Mouse (Mus musculus) forebrain, embryonic 13.5 days (tissue): ENCODE data around the gene Defb19. TPM values are rescaled to one million over a fixed set of nuclear protein-coding genes. Genes with fewer than 3 reads are reported as not detected.

ENCODE experiments used
- ATAC-seq: fragments of 200-750 bp; cut with Nextera tagmentation; 2 replicates; pipeline ENCODE4 v1.8.0; 2017
- H3K27ac ChIP-seq: fragments of 300-500 bp; sonication (generic); 2 replicates; pipeline ENCODE4 v1.5.1; 2015; ENCODE audit warnings: inconsistent platforms, mild to moderate bottlenecking, moderate library complexity
- H3K27me3 ChIP-seq: fragments of 300-500 bp; sonication (generic); 2 replicates; pipeline ENCODE4 v1.6.1; 2015; ENCODE audit warnings: mild to moderate bottlenecking, inconsistent platforms
- H3K36me3 ChIP-seq: fragments of 300-500 bp; sonication (generic); 2 replicates; pipeline ENCODE4 v1.6.1; 2015; ENCODE audit warnings: mild to moderate bottlenecking, inconsistent platforms; ENCODE audit not compliant: poor library complexity, severe bottlenecking
- H3K4me1 ChIP-seq: fragments of 300-500 bp; sonication (generic); 2 replicates; pipeline ENCODE4 v1.6.1; 2015; ENCODE audit warnings: inconsistent platforms
- H3K4me2 ChIP-seq: fragments of 300-500 bp; sonication (generic); 2 replicates; pipeline ENCODE4 v1.6.1; 2015; ENCODE audit warnings: inconsistent platforms, mild to moderate bottlenecking, moderate library complexity
- H3K4me3 ChIP-seq: fragments of 300-500 bp; sonication (generic); 2 replicates; pipeline ENCODE4 v1.5.1; 2015; ENCODE audit warnings: mild to moderate bottlenecking, inconsistent platforms
- H3K9ac ChIP-seq: fragments of 300-500 bp; sonication (generic); 2 replicates; pipeline ENCODE4 v1.6.1; 2015; ENCODE audit warnings: mild to moderate bottlenecking, inconsistent platforms
- H3K9me3 ChIP-seq: fragments of 300-500 bp; sonication (generic); replicated peaks from 2 replicates; pipeline ENCODE4 v1.6.1; 2016; ENCODE audit warnings: inconsistent platforms
- WGBS: fragments of 180-500 bp; shearing (Covaris S2); methylation state at CpG from one replicate; pipeline ENCODE4 v1.1.7; 2015; 5-methylcytosine and 5-hydroxymethylcytosine counted together
- polyA plus RNA-seq: library from polyadenylated mRNA; unstranded; fragments of >200 nt; fragmentation: Nextera tagmentation; extraction: Ambion mirVana; gene quantifications from 2 replicates; pipeline ENCODE4 v1.2.1, GENCODE M21; 2015

The Defb19 gene
- polyA plus RNA-seq, 1 experiment from 2014 or later = not detected

DNA sequence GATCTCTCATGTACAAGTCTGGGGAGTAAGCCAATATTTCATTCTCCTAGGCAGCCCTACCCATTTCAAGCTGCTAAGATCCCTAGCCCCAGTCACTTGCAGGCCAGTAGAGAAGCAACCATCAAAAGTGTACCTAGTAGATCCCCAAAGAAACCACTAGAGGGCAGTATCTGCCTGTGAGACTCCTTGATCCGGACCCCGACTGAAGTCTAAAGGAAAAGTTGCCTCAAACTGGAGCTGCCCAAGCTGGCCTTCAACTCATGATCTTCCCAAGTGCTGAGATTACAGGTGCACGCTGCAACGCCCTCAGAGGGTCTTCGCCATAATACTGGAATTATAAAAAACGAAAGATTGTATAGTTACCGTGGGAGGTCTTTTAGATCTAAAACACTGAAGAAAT is 35.5 kb upstream of the Defb19 start:
- no peaks in the 10 kb centered on the region for H3K9me3 ChIP-seq
- H3K9ac ChIP-seq = no peak overlapping the region
- no peaks in the 10 kb centered on the region for H3K36me3 ChIP-seq
- H3K4me1 ChIP-seq = no peaks in the 10 kb centered on the region
- no peak overlapping the region for H3K4me2 ChIP-seq
- H3K27me3 ChIP-seq = no peaks in the 10 kb centered on the region
- H3K4me3 ChIP-seq = no peak overlapping the region
- 11% methylated on average over 7 of the region's 7 CpGs for WGBS
- ATAC-seq = peak; percentile 43; the same call in 1 of the 2 replicates
- no peak overlapping the region for H3K27ac ChIP-seq

DNA sequence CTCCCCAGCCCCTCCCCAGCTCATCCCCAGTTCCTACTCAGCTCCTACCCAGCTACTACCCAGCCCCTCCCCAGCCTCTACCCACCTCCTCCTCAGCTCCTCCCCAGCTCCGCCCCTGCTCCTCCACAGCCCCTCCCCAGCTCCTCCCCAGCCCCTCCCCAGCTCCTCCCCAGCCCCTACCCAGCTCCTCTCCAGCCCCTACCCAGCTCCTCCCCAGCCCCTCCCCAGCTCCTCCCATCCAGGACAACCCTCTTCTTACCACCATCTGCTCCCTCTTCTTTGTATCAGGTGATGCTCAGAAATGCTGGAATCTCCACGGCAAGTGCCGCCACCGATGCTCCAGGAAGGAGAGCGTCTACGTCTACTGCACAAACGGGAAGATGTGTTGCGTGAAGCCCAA is 32.1 kb upstream of the Defb19 start:
- WGBS = 41% methylated on average over 7 of the region's 8 CpGs
- ATAC-seq = no peak

DNA sequence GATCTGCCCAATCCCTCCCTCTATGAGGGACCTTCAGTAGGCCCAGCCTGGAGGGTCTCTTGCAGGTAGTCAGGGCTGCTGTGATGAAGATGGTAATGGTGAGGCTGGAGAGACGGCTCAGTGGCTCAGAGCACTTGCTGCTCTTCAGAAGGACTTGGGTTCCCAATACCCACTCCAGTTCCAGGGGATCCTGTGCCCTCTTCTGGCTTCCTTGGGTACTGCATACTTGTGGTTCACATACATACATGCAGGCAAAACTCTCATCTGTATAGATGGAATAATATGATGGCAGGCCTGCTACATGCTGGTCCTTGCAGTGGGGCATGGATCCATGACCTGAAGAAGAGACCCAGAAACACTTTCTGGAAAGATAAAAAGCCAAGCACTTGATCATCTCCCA is 28.6 kb upstream of the Defb19 start:
- Histone ChIP-seq H3K27me3 (no peaks in the 10 kb centered on the region), H3K36me3 (no peaks in the 10 kb centered on the region), H3K4me2 (no peak overlapping the region), H3K4me1 (no peaks in the 10 kb centered on the region), H3K9me3 (no peaks in the 10 kb centered on the region), H3K4me3 (no peak overlapping the region), H3K27ac (no peak overlapping the region), H3K9ac (no peak overlapping the region)
- ATAC-seq = no peak
- 100% methylated on average over 1 of the region's 1 CpGs for WGBS

More for the DNA sequence above, 32.1 kb upstream of the Defb19 start:
- no peaks in the 10 kb centered on the region for H3K9me3 ChIP-seq
- H3K9ac ChIP-seq = no peak overlapping the region
- no peaks in the 10 kb centered on the region for H3K27me3 ChIP-seq
- H3K4me3 ChIP-seq = no peak overlapping the region
- H3K36me3 ChIP-seq = no peaks in the 10 kb centered on the region
- H3K4me1 ChIP-seq = no peaks in the 10 kb centered on the region
- no peak overlapping the region for H3K27ac ChIP-seq
- H3K4me2 ChIP-seq = no peak overlapping the region

DNA sequence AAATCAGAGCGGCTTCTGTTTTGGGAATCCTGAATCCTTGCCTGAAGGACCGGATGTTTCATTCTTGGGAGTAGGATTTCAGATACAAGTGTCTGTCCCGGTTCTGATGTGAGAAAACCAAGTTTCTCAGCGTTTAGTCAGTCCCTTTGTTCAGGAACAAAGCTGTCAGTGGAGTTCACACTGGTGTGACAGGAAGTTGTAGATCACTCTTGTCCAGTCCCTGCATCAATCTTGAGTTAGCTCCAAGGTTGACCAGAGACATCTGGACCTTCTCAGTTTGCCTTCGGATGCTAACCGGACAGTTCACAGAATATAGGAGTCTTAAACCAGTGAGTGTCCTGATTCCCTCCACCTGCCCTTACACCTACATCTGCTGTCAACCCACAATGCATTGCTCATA is 27.6 kb upstream of the Defb19 start:
- 79% methylated on average over 6 of the region's 6 CpGs for WGBS
- Histone ChIP-seq H3K4me2 (no peak overlapping the region), H3K9ac (no peak overlapping the region), H3K4me3 (no peak overlapping the region), H3K4me1 (no peaks in the 10 kb centered on the region), H3K9me3 (no peaks in the 10 kb centered on the region), H3K36me3 (no peaks in the 10 kb centered on the region), H3K27me3 (no peaks in the 10 kb centered on the region), H3K27ac (no peak overlapping the region)
- no peak for ATAC-seq

DNA sequence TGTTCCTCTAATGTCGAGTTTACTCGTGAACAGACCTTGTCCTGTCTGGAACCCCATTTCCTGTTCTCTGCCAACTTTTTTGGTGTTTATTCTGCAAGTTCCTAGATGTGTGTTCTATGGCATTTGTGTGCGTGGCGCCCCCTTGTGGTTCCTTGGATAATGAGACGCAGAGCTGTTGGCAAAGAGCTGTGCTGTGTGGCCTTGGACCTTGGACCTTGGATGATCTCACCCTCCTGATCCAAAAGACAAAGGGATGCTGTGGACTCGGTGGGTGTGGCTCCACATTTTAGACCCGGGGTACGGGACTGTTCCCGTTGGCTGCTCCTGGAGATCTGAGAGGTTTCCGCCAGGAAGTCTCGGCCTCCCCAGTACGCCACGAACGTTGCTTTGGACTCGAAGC is 23.9 kb upstream of the Defb19 start, which contains the start of gene Defb36:
TSS of gene Defb36 (plus strand) at position 271 of the 400 bp plus-strand sequence.
- H3K4me1 ChIP-seq = no peaks in the 10 kb centered on the region
- H3K36me3 ChIP-seq = no peaks in the 10 kb centered on the region
- H3K9me3 ChIP-seq = no peaks in the 10 kb centered on the region
- no peak within 1 kb of the TSS for H3K4me3 ChIP-seq
- H3K9ac ChIP-seq = no peak within 1 kb of the TSS
- 86% methylated on average over 15 of the region's 15 CpGs for WGBS
- H3K27ac ChIP-seq = no peak within 1 kb of the TSS
- H3K4me2 ChIP-seq = no peak within 1 kb of the TSS
- no peaks in the 10 kb centered on the region for H3K27me3 ChIP-seq
- ATAC-seq = no peak

DNA sequence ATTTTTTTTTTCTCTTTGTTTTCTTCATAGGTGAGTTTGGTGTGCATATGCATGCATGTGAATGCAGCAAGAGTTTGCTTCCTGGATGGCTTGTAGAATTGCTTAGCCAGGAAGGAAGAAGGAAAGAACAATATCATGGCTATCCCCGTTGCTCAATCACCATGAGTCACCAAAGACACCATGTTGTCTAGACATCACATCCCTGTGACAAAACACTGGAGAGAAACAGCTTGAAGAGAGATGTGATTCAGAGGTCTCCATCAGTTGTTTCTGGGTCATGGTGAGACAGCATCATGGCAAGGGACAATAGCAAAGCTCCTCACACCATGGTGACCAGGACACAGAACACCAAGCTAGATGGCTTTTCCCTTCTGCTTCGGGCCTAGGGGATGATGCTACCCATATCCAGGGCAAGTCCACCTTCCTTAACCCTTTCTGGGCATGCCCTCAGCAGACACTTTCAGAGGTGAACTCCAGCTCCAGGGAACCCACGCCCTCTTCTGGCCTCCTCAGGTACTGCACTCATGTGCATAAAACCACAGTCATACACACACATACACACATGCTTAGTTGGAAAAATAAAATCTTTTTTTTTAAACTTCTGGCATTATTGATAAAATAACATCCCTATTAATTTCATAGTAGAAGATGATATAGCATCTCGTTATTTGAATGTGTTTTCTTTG is 21.3 kb upstream of the Defb19 start:
- Histone ChIP-seq H3K36me3 (no peaks in the 10 kb centered on the region), H3K9ac (no peak overlapping the region), H3K4me3 (no peak overlapping the region), H3K4me2 (no peak overlapping the region), H3K27ac (no peak overlapping the region), H3K27me3 (no peaks in the 10 kb centered on the region), H3K4me1 (no peaks in the 10 kb centered on the region), H3K9me3 (no peaks in the 10 kb centered on the region)
- no peak for ATAC-seq
- 70% methylated on average over 4 of the region's 4 CpGs for WGBS

DNA sequence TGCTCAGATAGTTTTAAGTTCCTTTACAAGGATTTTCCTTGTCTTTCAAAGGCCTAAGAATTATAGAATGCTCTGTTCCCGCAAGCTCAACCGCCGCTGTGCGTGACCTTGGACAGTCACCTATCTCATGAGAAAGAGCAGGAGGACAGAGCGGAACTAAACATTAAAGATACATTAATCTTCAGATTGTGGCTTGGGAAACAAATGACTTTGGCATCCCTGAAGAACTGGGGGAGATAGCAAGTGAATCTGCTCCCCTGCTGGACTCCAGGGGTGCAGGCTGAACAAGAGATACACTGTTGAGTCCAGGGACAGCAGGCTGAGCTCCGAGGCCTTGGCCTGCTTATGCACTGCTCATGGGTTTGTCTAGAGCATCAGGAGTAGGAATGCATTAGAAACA is 20.0 kb upstream of the Defb19 start:
- H3K4me1 ChIP-seq = no peaks in the 10 kb centered on the region
- 94% methylated on average over 6 of the region's 6 CpGs for WGBS
- H3K9me3 ChIP-seq = no peaks in the 10 kb centered on the region
- no peak overlapping the region for H3K4me2 ChIP-seq
- ATAC-seq = no peak
- H3K4me3 ChIP-seq = no peak overlapping the region
- H3K27ac ChIP-seq = no peak overlapping the region
- H3K36me3 ChIP-seq = no peaks in the 10 kb centered on the region
- H3K9ac ChIP-seq = no peak overlapping the region
- no peaks in the 10 kb centered on the region for H3K27me3 ChIP-seq

DNA sequence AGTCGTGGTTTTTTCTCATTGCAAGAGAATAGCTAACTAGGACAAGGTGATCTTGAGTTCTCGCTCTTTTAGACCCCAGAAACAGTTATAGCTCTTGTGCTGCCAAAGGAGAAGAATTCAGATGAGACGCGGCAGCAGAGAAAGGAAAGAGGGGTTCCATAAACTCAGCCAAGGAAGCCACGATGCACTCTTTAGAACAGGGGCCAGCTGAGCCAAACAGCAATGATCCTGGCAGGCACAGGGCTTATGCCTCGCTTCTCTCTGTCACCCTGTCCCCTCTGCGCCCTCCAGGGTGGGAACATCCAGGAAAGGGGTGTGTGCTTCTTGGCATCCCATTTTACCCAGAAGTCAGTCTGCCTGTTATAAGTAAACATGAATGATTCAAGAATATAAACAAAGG is 19.2 kb upstream of the Defb19 start, which contains the start of gene Defb45:
TSS of gene Defb45 (minus strand) at position 101 of the 400 bp plus-strand sequence.
- Histone ChIP-seq H3K36me3 (no peaks in the 10 kb centered on the region), H3K27me3 (no peaks in the 10 kb centered on the region), H3K9me3 (no peaks in the 10 kb centered on the region), H3K4me3 (no peak within 1 kb of the TSS), H3K4me1 (no peaks in the 10 kb centered on the region), H3K27ac (no peak within 1 kb of the TSS), H3K9ac (no peak within 1 kb of the TSS), H3K4me2 (no peak within 1 kb of the TSS)
- ATAC-seq = no peak
- WGBS = 62% methylated on average over 7 of the region's 7 CpGs

DNA sequence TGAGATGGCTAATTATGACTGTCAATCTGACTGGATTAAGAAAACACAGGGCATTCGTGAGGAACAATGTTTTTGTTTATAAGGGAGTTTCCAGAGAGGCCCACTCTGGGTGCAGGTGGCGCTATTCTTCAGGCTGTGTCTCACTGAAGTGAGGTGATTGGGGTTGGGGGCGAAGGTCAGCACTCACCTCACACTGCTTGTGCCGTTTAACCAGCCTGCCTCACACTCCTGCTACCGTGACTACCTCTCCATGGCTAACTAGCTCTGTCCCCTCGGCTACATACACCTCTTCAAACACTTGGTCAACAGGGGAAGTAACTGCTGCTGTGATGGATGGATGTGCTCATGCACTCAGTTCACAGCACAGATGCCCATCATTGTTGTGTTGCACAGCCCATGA is 8.9 kb upstream of the Defb19 start:
- WGBS = 31% methylated on average over 6 of the region's 6 CpGs
- no peaks in the 10 kb centered on the region for H3K36me3 ChIP-seq
- H3K9ac ChIP-seq = no peak overlapping the region
- no peak overlapping the region for H3K4me2 ChIP-seq
- no peak overlapping the region for H3K4me3 ChIP-seq
- H3K27ac ChIP-seq = no peak overlapping the region
- no peak for ATAC-seq
- H3K9me3 ChIP-seq = no peaks in the 10 kb centered on the region
- H3K27me3 ChIP-seq = no peaks in the 10 kb centered on the region
- 0 out of 2 replicates have a peak, but pooled peaks cover 8% of the 10 kb centered on the region for H3K4me1 ChIP-seq

DNA sequence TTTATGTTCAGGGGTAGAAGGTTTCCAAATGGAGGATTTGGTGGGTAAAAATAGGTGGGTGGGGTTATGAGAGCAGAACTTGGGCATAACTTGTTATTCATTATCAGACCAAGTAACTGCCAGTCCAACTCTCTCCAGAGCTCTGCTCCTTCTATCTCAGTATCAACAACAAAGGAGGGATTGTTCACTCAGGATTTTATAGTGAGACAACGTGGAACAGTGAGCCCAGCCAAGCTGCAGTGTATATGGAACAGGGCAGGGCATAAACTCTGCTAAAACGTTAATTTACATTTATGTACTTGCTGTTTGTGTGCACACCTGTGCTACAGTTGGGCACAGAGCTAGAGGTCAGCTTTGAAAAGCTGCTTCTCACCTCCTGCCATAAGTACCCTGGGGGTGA is 8.3 kb upstream of the Defb19 start:
- WGBS = 33% methylated on average over 2 of the region's 2 CpGs
- Histone ChIP-seq H3K27me3 (no peaks in the 10 kb centered on the region), H3K9me3 (no peaks in the 10 kb centered on the region), H3K9ac (no peak overlapping the region), H3K27ac (no peak overlapping the region), H3K4me1 (0 out of 2 replicates have a peak, but pooled peaks cover 8% of the 10 kb centered on the region), H3K4me3 (no peak overlapping the region), H3K4me2 (no peak overlapping the region), H3K36me3 (no peaks in the 10 kb centered on the region)
- ATAC-seq = no peak

DNA sequence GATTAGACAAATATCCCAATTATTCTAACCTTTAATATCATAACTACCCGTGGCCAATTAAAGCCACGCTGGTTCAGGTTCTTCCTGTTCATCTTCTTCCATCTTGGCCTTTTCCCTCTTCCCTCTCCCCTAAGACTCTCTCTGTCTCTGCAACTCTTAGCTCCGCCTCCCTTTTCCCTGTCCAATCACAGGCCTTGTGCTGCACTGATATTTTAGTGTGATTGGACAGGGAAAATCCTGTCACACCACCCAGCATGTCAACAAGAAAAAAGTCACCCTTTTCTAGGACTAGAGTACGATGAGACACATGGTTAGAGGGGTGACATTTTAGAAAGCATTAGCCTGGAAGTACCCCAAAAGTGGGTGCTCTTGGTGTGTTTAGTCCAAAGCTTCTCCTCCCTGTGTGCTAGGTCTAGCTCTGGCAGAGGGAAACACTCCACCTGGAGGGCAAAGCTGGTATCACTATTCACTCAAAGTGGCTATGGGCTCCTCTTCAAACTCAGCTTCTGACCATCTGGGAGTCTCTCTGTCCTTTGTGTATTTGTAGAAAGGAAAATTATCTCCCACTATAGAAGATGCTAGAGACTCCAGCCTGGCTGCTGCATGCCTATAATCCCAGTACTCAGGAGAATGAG is 6.9 kb upstream of the Defb19 start:
- no peak overlapping the region for H3K27ac ChIP-seq
- H3K27me3 ChIP-seq = no peaks in the 10 kb centered on the region
- H3K9ac ChIP-seq = no peak overlapping the region
- H3K4me1 ChIP-seq = 0 out of 2 replicates have a peak, but pooled peaks cover 8% of the 10 kb centered on the region
- no peak overlapping the region for H3K4me3 ChIP-seq
- no peaks in the 10 kb centered on the region for H3K36me3 ChIP-seq
- no peak for ATAC-seq
- no peaks in the 10 kb centered on the region for H3K9me3 ChIP-seq
- 74% methylated on average over 4 of the region's 4 CpGs for WGBS
- no peak overlapping the region for H3K4me2 ChIP-seq

DNA sequence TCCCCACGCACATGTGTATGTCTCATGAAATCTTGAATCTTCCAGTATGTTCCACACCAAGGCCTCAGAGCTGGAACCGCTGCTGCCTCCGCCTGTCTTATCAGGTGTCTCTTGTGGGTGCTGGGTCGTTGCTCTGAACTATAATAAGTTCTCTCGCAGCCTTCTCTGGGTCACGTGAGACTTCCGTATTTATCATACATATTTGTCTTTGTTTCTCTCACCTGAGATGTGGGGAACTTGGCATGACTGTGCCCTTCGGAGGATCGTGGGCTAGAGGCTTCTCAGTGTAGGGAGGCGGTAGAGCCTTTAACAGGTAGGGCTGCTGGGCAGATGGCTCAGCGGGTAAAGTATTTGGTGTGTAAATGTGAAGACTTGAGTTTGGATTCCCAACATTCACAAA is 500 bp upstream of the Defb19 start:
- H3K4me2 ChIP-seq = no peak overlapping the region
- no peak for ATAC-seq
- no peaks in the 10 kb centered on the region for H3K4me1 ChIP-seq
- H3K36me3 ChIP-seq = no peaks in the 10 kb centered on the region
- H3K27ac ChIP-seq = no peak overlapping the region
- H3K9ac ChIP-seq = no peak overlapping the region
- H3K27me3 ChIP-seq = no peaks in the 10 kb centered on the region
- no peaks in the 10 kb centered on the region for H3K9me3 ChIP-seq
- 92% methylated on average over 11 of the region's 11 CpGs for WGBS
- H3K4me3 ChIP-seq = no peak overlapping the region
